Mouse (Mus musculus) liver, embryonic 11.5 days (tissue): ENCODE results near the gene Rnf220. TPM values are rescaled to one million over a fixed set of nuclear protein-coding genes. Genes with fewer than 3 reads are reported as not detected.
A peak's percentile ranks its signal among the peaks of the same experiment; 100 is the strongest.

ENCODE experiments used
- ATAC-seq: fragments of 200-750 bp; cut with Nextera tagmentation; replicated peaks from 2 replicates; pipeline ENCODE4 v1.8.0; 2017; ENCODE audit warnings: moderate number of reproducible peaks, mild to moderate bottlenecking, moderate TSS enrichment, moderate library complexity; ENCODE audit not compliant: low FRiP score
- DNase-seq: peaks from one replicate; pipeline ENCODE4 v3.0.0-alpha.2; 2017; ENCODE audit warnings: low spot score
- H3K27ac ChIP-seq: fragments of 300-500 bp; sonication (generic); 2 replicates; pipeline ENCODE4 v1.5.1; 2014; ENCODE audit warnings: mild to moderate bottlenecking, low read depth, low read length, control low read depth
- H3K27me3 ChIP-seq: fragments of 300-500 bp; sonication (generic); replicated peaks from 2 replicates; pipeline ENCODE4 v1.6.1; 2014; ENCODE audit warnings: low read length, mixed read lengths; ENCODE audit not compliant: control insufficient read depth, insufficient read depth
- H3K36me3 ChIP-seq: fragments of 300-500 bp; sonication (generic); 2 replicates; pipeline ENCODE4 v1.6.1; 2014; ENCODE audit warnings: mild to moderate bottlenecking, low read length, moderate library complexity, mixed read lengths; ENCODE audit not compliant: control insufficient read depth, insufficient read depth
- H3K4me1 ChIP-seq: fragments of 300-500 bp; sonication (generic); replicated peaks from 2 replicates; pipeline ENCODE4 v1.6.1; 2014; ENCODE audit warnings: low read length, mixed read lengths; ENCODE audit not compliant: control insufficient read depth, insufficient read depth
- H3K4me2 ChIP-seq: fragments of 300-500 bp; sonication (generic); 2 replicates; pipeline ENCODE4 v1.6.1; 2014; ENCODE audit warnings: mild to moderate bottlenecking, control low read depth, moderate library complexity
- H3K4me3 ChIP-seq: fragments of 300-500 bp; sonication (generic); 2 replicates; pipeline ENCODE4 v1.5.1; 2014; ENCODE audit warnings: low read depth, low read length, control low read depth
- H3K9ac ChIP-seq: fragments of 300-500 bp; sonication (generic); 2 replicates; pipeline ENCODE4 v1.6.1; 2014; ENCODE audit warnings: low read depth, low read length, control low read depth
- H3K9me3 ChIP-seq: fragments of 300-500 bp; sonication (generic); 2 replicates; pipeline ENCODE4 v1.6.1; 2016; ENCODE audit warnings: low read length, inconsistent platforms, mixed read lengths; ENCODE audit not compliant: control insufficient read depth
- WGBS: fragments of 180-500 bp; shearing (Covaris S2); extraction: QIAGEN DNeasy Blood & Tissue Kit; methylation state at CpG from one replicate; pipeline ENCODE4 v1.1.7; 2014; 5-methylcytosine and 5-hydroxymethylcytosine counted together
- polyA plus RNA-seq: library from polyadenylated mRNA; unstranded; fragments of >200 nt; fragmentation: Nextera tagmentation; extraction: Ambion mirVana; gene quantifications from 2 replicates; pipeline ENCODE4 v1.2.1, GENCODE M21; 2014

Rnf220 gene
- polyA plus RNA-seq, 1 experiment from 2014 or later, result 70.9 TPM

DNA sequence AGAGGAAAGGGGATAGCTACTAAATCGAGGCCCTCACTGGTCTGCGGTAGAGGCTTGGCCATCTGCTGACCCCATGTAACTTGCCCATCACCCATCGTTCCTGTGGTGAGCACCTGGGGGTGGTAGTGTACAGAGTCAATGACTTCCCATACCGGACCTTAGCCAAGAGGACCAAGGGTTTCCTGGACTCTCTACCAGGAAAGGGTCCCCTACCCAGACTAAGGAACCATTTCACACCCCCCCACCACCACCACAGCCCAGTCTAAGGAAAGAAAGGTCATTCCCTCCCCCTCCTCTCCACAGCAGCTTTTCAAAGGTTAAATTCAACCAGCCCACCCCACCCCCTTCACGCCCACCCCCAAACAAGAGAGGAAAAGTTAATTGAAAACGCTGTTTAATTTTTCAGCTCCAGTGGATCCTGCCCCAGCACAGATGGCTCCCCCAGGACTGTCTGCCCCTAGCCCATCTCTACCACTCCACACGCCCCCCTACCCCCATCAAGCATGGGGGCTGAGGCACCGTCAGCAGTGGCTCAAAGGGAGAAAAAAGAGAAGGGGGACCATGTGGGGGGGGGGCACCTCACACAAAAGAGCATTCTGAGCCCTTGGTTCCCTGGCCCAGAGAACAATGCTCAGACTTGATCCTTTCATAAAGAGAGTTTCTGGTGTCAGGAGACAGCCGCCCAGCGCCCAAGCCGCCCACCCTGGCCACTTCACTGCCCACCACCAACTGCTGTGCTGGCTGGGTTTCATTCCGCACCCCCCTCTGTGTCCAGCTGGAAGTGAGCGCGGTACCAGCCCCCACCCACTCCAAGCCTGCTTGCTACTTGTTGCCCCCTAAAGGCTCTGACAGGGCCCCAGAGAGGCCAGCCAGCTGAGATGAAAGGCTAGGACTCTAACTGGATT is 87.5 kb downstream of the Rnf220 start:
- no peak; the same call in 1 of the 2 replicates for ATAC-seq
- no peaks in the 10 kb centered on the region for H3K4me1 ChIP-seq
- H3K9ac ChIP-seq, result no peak overlapping the region
- no peaks in the 10 kb centered on the region for H3K9me3 ChIP-seq
- H3K27ac ChIP-seq, result no peak overlapping the region
- H3K27me3 ChIP-seq, result no peaks in the 10 kb centered on the region
- H3K4me3 ChIP-seq, result no peak overlapping the region
- DNase-seq, result no peak
- H3K36me3 ChIP-seq, result no peaks in the 10 kb centered on the region
- 70% methylated on average over 14 of the region's 14 CpGs for WGBS
- H3K4me2 ChIP-seq, result no peak overlapping the region

- no peak for DNase-seq
- no peak overlapping the region for H3K4me2 ChIP-seq
- H3K27me3 ChIP-seq, result no peaks in the 10 kb centered on the region
- ATAC-seq, result no peak
- 69% methylated on average over 5 of the region's 5 CpGs for WGBS
- no peaks in the 10 kb centered on the region for H3K4me1 ChIP-seq
- H3K9ac ChIP-seq, result no peak overlapping the region
- no peak overlapping the region for H3K4me3 ChIP-seq
- no peak overlapping the region for H3K27ac ChIP-seq
- H3K9me3 ChIP-seq, result no peaks in the 10 kb centered on the region
- no peaks in the 10 kb centered on the region for H3K36me3 ChIP-seq
Observed at GRCm38 (mm10) chr4:117407945-117408344, 88.9 kb downstream of the Rnf220 start.

GRCm38 (mm10) chr4:117405999-117406398 is 90.9 kb downstream of the Rnf220 start:
- H3K4me2 ChIP-seq, result no peak overlapping the region
- no peak overlapping the region for H3K4me3 ChIP-seq
- no peak overlapping the region for H3K9ac ChIP-seq
- H3K27ac ChIP-seq, result no peak overlapping the region
- no peaks in the 10 kb centered on the region for H3K4me1 ChIP-seq
- no peaks in the 10 kb centered on the region for H3K9me3 ChIP-seq
- no peaks in the 10 kb centered on the region for H3K27me3 ChIP-seq
- no peak for DNase-seq
- no peaks in the 10 kb centered on the region for H3K36me3 ChIP-seq
- no peak for ATAC-seq
- whole genome bisulfite sequencing, result 56% methylated on average over 9 of the region's 9 CpGs

GRCm38 (mm10) chr4:117405211-117405610 is 91.6 kb downstream of the Rnf220 start:
- Histone ChIP-seq H3K27me3 (no peaks in the 10 kb centered on the region), H3K36me3 (no peaks in the 10 kb centered on the region), H3K4me1 (no peaks in the 10 kb centered on the region), H3K9ac (no peak overlapping the region), H3K27ac (no peak overlapping the region), H3K4me3 (no peak overlapping the region), H3K9me3 (no peaks in the 10 kb centered on the region), H3K4me2 (no peak overlapping the region)
- 88% methylated on average over 6 of the region's 6 CpGs for WGBS
- ATAC-seq (no peak), DNase-seq (no peak)

DNA sequence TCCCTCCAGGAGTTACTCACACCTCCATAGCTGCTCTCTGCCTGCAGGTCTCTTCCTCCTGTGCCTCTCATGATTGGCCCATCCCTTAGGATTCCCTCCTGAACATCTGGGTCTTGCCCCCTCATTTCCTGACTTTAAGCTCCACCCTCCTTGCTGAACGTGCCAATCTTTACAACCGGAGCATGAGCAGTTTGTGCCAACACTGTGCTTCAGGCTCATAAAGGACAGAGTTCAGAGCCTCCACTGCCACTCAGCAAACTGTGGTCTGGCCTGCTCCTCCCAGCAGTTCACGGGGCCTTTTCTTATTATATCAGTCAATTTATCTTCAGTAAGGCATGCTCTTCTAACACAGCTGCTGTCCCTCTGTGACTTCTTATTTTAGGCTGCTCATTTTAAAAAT is 93.4 kb downstream of the Rnf220 start:
- H3K4me2 ChIP-seq, result no peak overlapping the region
- H3K4me1 ChIP-seq, result no peaks in the 10 kb centered on the region
- no peaks in the 10 kb centered on the region for H3K36me3 ChIP-seq
- no peaks in the 10 kb centered on the region for H3K27me3 ChIP-seq
- no peak overlapping the region for H3K4me3 ChIP-seq
- ATAC-seq (no peak), DNase-seq (no peak)
- H3K9ac ChIP-seq, result no peak overlapping the region
- WGBS, result 70% methylated on average over 3 of the region's 3 CpGs
- H3K9me3 ChIP-seq, result no peaks in the 10 kb centered on the region
- H3K27ac ChIP-seq, result no peak overlapping the region

GRCm38 (mm10) chr4:117397128-117397527 is 99.7 kb downstream of the Rnf220 start:
- Histone ChIP-seq H3K4me1 (peaks cover 9% of the 10 kb centered on the region; the same call in 1 of the 2 replicates), H3K9me3 (no peaks in the 10 kb centered on the region), H3K4me2 (no peak overlapping the region), H3K4me3 (no peak overlapping the region), H3K36me3 (no peaks in the 10 kb centered on the region), H3K27me3 (0 out of 2 replicates have a peak, but pooled peaks cover 4% of the 10 kb centered on the region), H3K9ac (no peak overlapping the region), H3K27ac (no peak overlapping the region)
- no peak for DNase-seq
- no peak for ATAC-seq
- WGBS, result 73% methylated on average over 11 of the region's 11 CpGs

- Histone ChIP-seq H3K27ac (no peak overlapping the region), H3K4me3 (no peak overlapping the region), H3K36me3 (no peaks in the 10 kb centered on the region), H3K9ac (no peak overlapping the region), H3K9me3 (no peaks in the 10 kb centered on the region), H3K4me2 (no peak overlapping the region), H3K4me1 (peaks cover 19% of the 10 kb centered on the region), H3K27me3 (0 out of 2 replicates have a peak, but pooled peaks cover 5% of the 10 kb centered on the region)
- ATAC-seq (no peak), DNase-seq (no peak)
- WGBS, result 56% methylated on average over 7 of the region's 7 CpGs
Observed at GRCm38 (mm10) chr4:117393027-117393426, 103.8 kb downstream of the Rnf220 start.

- H3K4me2 ChIP-seq, result peak overlapping the region; percentile 46
Observed at GRCm38 (mm10) chr4:117392391-117392790, 104.5 kb downstream of the Rnf220 start.

DNA sequence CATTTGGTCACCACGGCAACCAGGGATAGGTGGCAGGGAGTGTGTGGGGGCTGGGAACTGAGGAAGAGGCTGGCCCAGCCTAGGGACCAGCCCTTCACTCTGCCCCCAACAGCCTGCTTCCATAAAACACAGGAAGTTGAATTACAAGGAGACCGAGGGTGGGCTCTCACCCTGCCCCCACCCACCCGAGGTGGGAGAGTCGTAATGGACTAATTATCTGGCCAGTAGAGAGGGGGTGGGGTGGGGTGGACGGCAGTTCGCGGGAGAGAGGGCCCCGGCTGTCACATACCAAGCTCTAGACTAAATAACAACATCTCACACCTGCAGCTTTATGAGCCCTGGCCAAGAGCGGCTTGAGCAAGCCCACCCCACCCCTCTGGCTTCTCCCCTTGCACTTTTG is 104.9 kb downstream of the Rnf220 start:
- DNase-seq (no peak), ATAC-seq (peak; percentile 23; the same call in 1 of the 2 replicates)
- no peaks in the 10 kb centered on the region for H3K9me3 ChIP-seq
- H3K27me3 ChIP-seq, result 0 out of 2 replicates have a peak, but pooled peaks cover 5% of the 10 kb centered on the region
- H3K4me1 ChIP-seq, result peaks cover 19% of the 10 kb centered on the region
- H3K4me3 ChIP-seq, result no peak overlapping the region
- no peak overlapping the region for H3K27ac ChIP-seq
- no peak overlapping the region for H3K9ac ChIP-seq
- peak overlapping the region; percentile 46 for H3K4me2 ChIP-seq
- no peaks in the 10 kb centered on the region for H3K36me3 ChIP-seq
- WGBS, result 9% methylated on average over 9 of the region's 9 CpGs

More at GRCm38 (mm10) chr4:117392391-117392790, 104.5 kb downstream of the Rnf220 start:
- Histone ChIP-seq H3K4me3 (no peak overlapping the region), H3K36me3 (no peaks in the 10 kb centered on the region), H3K27me3 (0 out of 2 replicates have a peak, but pooled peaks cover 5% of the 10 kb centered on the region), H3K9ac (no peak overlapping the region), H3K4me1 (peaks cover 19% of the 10 kb centered on the region), H3K27ac (no peak overlapping the region), H3K9me3 (no peaks in the 10 kb centered on the region)
- no peak for DNase-seq
- peak; percentile 68 for ATAC-seq
- WGBS, result 48% methylated on average over 2 of the region's 2 CpGs
